ENCODE assay signal across 19 mouse cellular contexts in the genomic region with DNA sequence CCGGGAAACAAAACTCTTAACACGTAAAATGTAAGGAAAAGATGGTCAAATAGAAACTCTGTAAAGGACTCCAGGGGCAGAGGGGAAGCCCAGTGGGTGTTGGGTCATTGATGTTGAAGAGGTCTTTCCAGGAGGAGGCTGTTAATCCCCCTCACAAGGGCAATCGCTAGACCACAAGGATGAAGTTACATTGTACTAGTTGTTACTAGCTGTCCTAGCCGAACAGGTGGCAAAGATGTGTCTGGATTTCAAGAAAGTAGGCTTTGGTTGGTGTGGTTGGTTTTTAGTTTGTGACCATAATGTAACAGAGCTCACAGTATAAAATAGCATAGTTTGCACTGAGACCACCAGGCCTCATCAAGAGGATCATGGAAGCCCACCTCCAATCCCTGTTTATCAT. TPM values are rescaled to one million over a fixed set of nuclear protein-coding genes. Genes with fewer than 3 reads are reported as not detected.
DNase-seq lines count a peak whose midpoint lies in the region; ATAC-seq lines count a peak whose summit lies in the region.
"Had no signal": no experiment of that assay in that cellular context is flagged by ENCODE, and none has a peak within 500 bp of the region (broad histone marks: within the 10 kb centered on the region; RNA-seq: fewer than 3 reads in every experiment).

No protein-coding gene starts in this region.

- peaks cover 6% of the 10 kb centered on the region; the same call in 1 of the 2 replicates for H3K27me3 ChIP-seq in kidney, embryonic 16.5 days (ENCODE audit: insufficient read depth, low read length)
- no peaks in the 10 kb centered on the region for H3K27me3 ChIP-seq in intestine, embryonic 14.5 days (replicated peaks; ENCODE audit: control insufficient read depth, insufficient read depth, low read length)
- H3K27me3 ChIP-seq in limb, embryonic 10.5 days (ENCODE audit: low read depth, poor library complexity, severe bottlenecking): peaks cover 19% of the 10 kb centered on the region
- H3K27me3 ChIP-seq: embryonic facial prominence, embryonic 12.5 days; forebrain, embryonic 15.5 days; heart, embryonic 12.5 days; hindbrain, embryonic 15.5 days had no signal

- no peak overlapping the region for H3K4me3 ChIP-seq in kidney, embryonic 16.5 days (ENCODE audit: low read length)
- H3K4me3 ChIP-seq in intestine, embryonic 14.5 days (ENCODE audit: low read depth, low read length): no peak overlapping the region
- no peak overlapping the region for H3K4me3 ChIP-seq in limb, embryonic 10.5 days
- H3K4me3 ChIP-seq: embryonic facial prominence, embryonic 12.5 days; forebrain, embryonic 15.5 days; heart, embryonic 12.5 days; hindbrain, embryonic 15.5 days had no signal

- no peaks in the 10 kb centered on the region for H3K36me3 ChIP-seq in kidney, embryonic 16.5 days (ENCODE audit: insufficient read depth, low read length)
- H3K36me3 ChIP-seq in intestine, embryonic 14.5 days (ENCODE audit: control insufficient read depth, insufficient read depth, low read length): no peaks in the 10 kb centered on the region
- H3K36me3 ChIP-seq in limb, embryonic 10.5 days: no peaks in the 10 kb centered on the region
- H3K36me3 ChIP-seq: embryonic facial prominence, embryonic 12.5 days; forebrain, embryonic 15.5 days; heart, embryonic 12.5 days; hindbrain, embryonic 15.5 days had no signal

- no peak overlapping the region for H3K4me2 ChIP-seq in kidney, embryonic 16.5 days (replicated peaks; ENCODE audit: low read depth, low read length)
- H3K4me2 ChIP-seq in intestine, embryonic 14.5 days (ENCODE audit: low read length): no peak overlapping the region
- H3K4me2 ChIP-seq: embryonic facial prominence, embryonic 12.5 days; forebrain, embryonic 15.5 days; heart, embryonic 12.5 days; hindbrain, embryonic 15.5 days had no signal

- ATAC-seq in kidney, embryonic 16.5 days (ENCODE audit: low FRiP score, low TSS enrichment): no peak
- ATAC-seq in intestine, embryonic 14.5 days (replicated peaks; ENCODE audit: low FRiP score, low TSS enrichment, low read depth): no peak
- ATAC-seq: forebrain, embryonic 15.5 days had no signal

- no peaks in the 10 kb centered on the region for H3K9me3 ChIP-seq in kidney, embryonic 16.5 days (ENCODE audit: low read length)
- H3K9me3 ChIP-seq in intestine, embryonic 14.5 days (ENCODE audit: control insufficient read depth, low read length): no peaks in the 10 kb centered on the region
- no peaks in the 10 kb centered on the region for H3K9me3 ChIP-seq in limb, embryonic 10.5 days (replicated peaks)
- H3K9me3 ChIP-seq: embryonic facial prominence, embryonic 12.5 days; forebrain, embryonic 15.5 days; heart, embryonic 12.5 days; hindbrain, embryonic 15.5 days had no signal

- H3K4me1 ChIP-seq in kidney, embryonic 16.5 days (ENCODE audit: insufficient read depth, low read length): peaks cover 22% of the 10 kb centered on the region
- H3K4me1 ChIP-seq in intestine, embryonic 14.5 days (replicated peaks; ENCODE audit: control insufficient read depth, insufficient read depth, low read length): peaks cover 9% of the 10 kb centered on the region; the same call in 1 of the 2 replicates
- peaks cover 15% of the 10 kb centered on the region for H3K4me1 ChIP-seq in limb, embryonic 10.5 days

- 73% methylated on average over 4 of the region's 4 CpGs for WGBS in kidney, embryonic 16.5 days
- WGBS in intestine, embryonic 14.5 days: 91% methylated on average over 4 of the region's 4 CpGs
- 92% methylated on average over 4 of the region's 4 CpGs for WGBS in limb, embryonic 10.5 days

- no peak for DNase-seq in kidney, adult 8-10 months
- no peak for DNase-seq in intestine, embryonic 14.5 days (ENCODE audit: low spot score)
- DNase-seq in limb, embryonic 10.5 days (ENCODE audit: low spot score): peak; percentile 8
- DNase-seq in thymus, adult 18-20 months: no peak
- DNase-seq in Muller cell, postnatal 12 days (ENCODE audit: inconsistent ontology term): no peak
- no peak for DNase-seq in frontal cortex, postnatal 14 days (ENCODE audit: low spot score in 2 of 2)
- DNase-seq: adrenal gland, adult 8-10 months; adrenal gland, postnatal 36 days; cerebellum, adult 2 months; embryo, embryonic 11 days; gastrocnemius, postnatal 10 days; heart, adult 18-20 months; heart, postnatal 36 days had no signal

- H3K9ac ChIP-seq in kidney, embryonic 16.5 days (replicated peaks; ENCODE audit: low read length): no peak overlapping the region
- H3K9ac ChIP-seq in intestine, embryonic 14.5 days (ENCODE audit: low read length): no peak overlapping the region
- H3K9ac ChIP-seq: embryonic facial prominence, embryonic 12.5 days; forebrain, embryonic 15.5 days; heart, embryonic 12.5 days; hindbrain, embryonic 15.5 days had no signal

- 0 out of 2 replicates have a peak overlapping the region, but pooled peaks have one; percentile 16 for H3K27ac ChIP-seq in kidney, embryonic 16.5 days (ENCODE audit: low read length)
- H3K27ac ChIP-seq in intestine, embryonic 14.5 days (ENCODE audit: low read depth): peak overlapping the region; percentile 48
- H3K27ac ChIP-seq in limb, embryonic 10.5 days: no peak overlapping the region
- H3K27ac ChIP-seq: embryonic facial prominence, embryonic 12.5 days; forebrain, embryonic 15.5 days; hindbrain, embryonic 15.5 days had no signal

RNA-seq across cellular contexts. Expression of a gene that starts 3.5 kb away (rescaled TPM):
- 0.12 and 0.13 TPM in 2 replicates for polyA plus RNA-seq in kidney, embryonic 16.5 days (2015; fragmentation: Nextera tagmentation; extraction: Ambion mirVana)
- not detected in 2 replicates for polyA plus RNA-seq in intestine, embryonic 14.5 days (2014; fragmentation: Nextera tagmentation; extraction: Ambion mirVana)
- polyA plus RNA-seq in limb, embryonic 10.5 days (2016; fragmentation: Nextera tagmentation; extraction: Ambion mirVana): 0.24 TPM in 1 of 2 replicates, not detected in the other
- polyA plus RNA-seq: forebrain, embryonic 11.5 days had no signal
